20 mouse cellular contexts compared by ENCODE assay signal in genomic region chr6:53514862-53515261, GRCm38 (mm10).
DNase-seq lines count a peak whose midpoint lies in the region; TF ChIP-seq lines count a peak whose summit lies in the region.
"Had no signal": no experiment of that assay in that cellular context is flagged by ENCODE, and none has a peak within 500 bp of the region (broad histone marks: within the 10 kb centered on the region; RNA-seq: fewer than 3 reads in every experiment).

No protein-coding gene starts in this region.

- peak; percentile 53 for DNase-seq in heart, adult 11 months
- no peak for DNase-seq in heart, adult 9 months (ENCODE audit: low spot score in 2 of 2)
- no peak for DNase-seq in layer of hippocampus, adult 2 months (ENCODE audit: low spot score in 2 of 2)
- DNase-seq in layer of hippocampus, adult 11-12 months (ENCODE audit: low spot score) = no peak
- peak; percentile 29 to 49 for DNase-seq in B cell, adult 2 months
- peak; percentile 22 for DNase-seq in lung, postnatal 14 days
- no peak for DNase-seq in thymus, postnatal 10 days (ENCODE audit: low spot score in 2 of 2)
- DNase-seq: adrenal gland, postnatal 10 days; cerebellum, adult 9-11 months; gastrocnemius, postnatal 36 days; kidney, postnatal 14 days; liver, embryonic 13.5 days; right cerebral cortex, postnatal 25 days; thymus, postnatal 14 days had no signal

- no peak overlapping the region for H3K27ac ChIP-seq in layer of hippocampus, adult 2 months
- H3K27ac ChIP-seq: embryonic facial prominence, embryonic 13.5 days; hindbrain, embryonic 14.5 days; intestine, embryonic 15.5 days; limb, embryonic 12.5 days; liver, embryonic 13.5 days; macrophage; stomach, embryonic 15.5 days had no signal

- no peak overlapping the region for H3K4me3 ChIP-seq in layer of hippocampus, adult 2 months
- H3K4me3 ChIP-seq: embryonic facial prominence, embryonic 13.5 days; intestine, embryonic 15.5 days; limb, embryonic 12.5 days; liver, embryonic 13.5 days; stomach, embryonic 15.5 days had no signal

- peak; percentile 61 for TF ChIP-seq CTCF in layer of hippocampus, adult 2 months (conservative IDR thresholded peaks at IDR 0.05)

Comparison
In these comparisons a context has a peak if more than half of its experiments do, and no peak if none do; other contexts are left out.
1. DNase-seq: peak in heart, adult 11 months (single experiment), B cell, adult 2 months (2 of 2) and lung, postnatal 14 days (single experiment); none in heart, adult 9 months (0 of 2), layer of hippocampus, adult 2 months (0 of 2), layer of hippocampus, adult 11-12 months (single experiment) and thymus, postnatal 10 days (0 of 2).